Mouse (Mus musculus) adrenal gland, postnatal 36 days (tissue): ENCODE data around the gene Bcat2. TPM values are rescaled to one million over a fixed set of nuclear protein-coding genes. Genes with fewer than 3 reads are reported as not detected.
"Not testable (repeated sequence)": the region's sequence is repeated elsewhere in the genome, so short reads cannot be mapped to it uniquely, and the experiment has no call there.

ENCODE experiments used
- DNase-seq, 2 experiments: peaks; one replicate each; pipeline ENCODE4 v3.0.0; 2021; ENCODE audit warnings: mixed read lengths in 1 of 2
- long read RNA-seq, 2 experiments: library from polyadenylated mRNA; stranded (forward); transcript quantifications; one replicate each; pipeline ENCODE4 v2.0.0; 2021; ENCODE audit warnings: borderline sequencing depth in 2 of 2
- total RNA-seq, 2 experiments: library from RNA; stranded (reverse); gene quantifications; 2 replicates each; pipeline ENCODE4 v1.2.3; 2021

Gene Bcat2
- total RNA-seq: 100 to 1,000 TPM; 165 to 289 TPM
- long read RNA-seq, experiment 1, transcript Bcat2-201 (11 exons, 1,772 nt): major isoform, 184 of 217 reads
- long read RNA-seq, experiment 1, partial matches to known transcripts: 28 of 217 reads
- long read RNA-seq, experiment 1, other reads (novel, unspliced or antisense): 5 of 217 reads
- long read RNA-seq, experiment 2, transcript Bcat2-201 (11 exons, 1,772 nt): major isoform, 52 of 59 reads
- long read RNA-seq, experiment 2, partial matches to known transcripts: 2 of 59 reads
- long read RNA-seq, experiment 2, other reads (novel, unspliced or antisense): 5 of 59 reads

DNA sequence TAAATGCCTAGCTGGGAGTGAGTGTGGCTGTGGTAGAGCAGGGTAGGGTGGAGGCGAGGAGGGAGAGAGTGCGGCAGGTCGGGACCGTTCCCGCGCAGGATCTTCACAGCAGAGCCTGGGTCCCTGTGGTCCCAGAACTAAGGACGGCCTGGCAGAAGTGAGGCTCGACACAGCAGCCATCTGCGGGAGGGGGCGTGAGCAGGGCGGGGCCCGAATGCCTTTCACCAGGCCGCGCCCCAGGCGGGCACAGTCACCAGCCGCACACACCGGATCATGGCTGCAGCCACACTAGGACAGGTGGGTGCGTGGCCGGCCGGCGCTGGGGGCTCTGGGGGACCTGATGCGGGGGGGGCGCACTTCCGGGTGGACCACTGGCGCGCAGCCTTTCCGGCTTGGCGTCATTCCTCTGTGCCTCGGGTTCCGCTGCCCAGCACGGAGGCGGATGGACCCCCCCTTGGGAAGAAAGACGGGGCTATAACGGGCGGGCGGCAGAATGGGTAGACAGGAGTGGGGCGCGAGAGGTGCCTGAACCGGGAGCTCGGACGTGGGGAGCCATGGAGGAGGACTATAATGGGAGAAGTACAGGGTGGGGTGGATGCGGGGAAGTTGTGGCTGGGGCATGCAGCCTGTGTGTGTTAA, at the start of gene Bcat2:
Gene Bcat2, plus strand, starts transcription at position 51 of the 639 bp plus-strand sequence.
- DNase-seq: peak; percentile 90 to 92

DNA sequence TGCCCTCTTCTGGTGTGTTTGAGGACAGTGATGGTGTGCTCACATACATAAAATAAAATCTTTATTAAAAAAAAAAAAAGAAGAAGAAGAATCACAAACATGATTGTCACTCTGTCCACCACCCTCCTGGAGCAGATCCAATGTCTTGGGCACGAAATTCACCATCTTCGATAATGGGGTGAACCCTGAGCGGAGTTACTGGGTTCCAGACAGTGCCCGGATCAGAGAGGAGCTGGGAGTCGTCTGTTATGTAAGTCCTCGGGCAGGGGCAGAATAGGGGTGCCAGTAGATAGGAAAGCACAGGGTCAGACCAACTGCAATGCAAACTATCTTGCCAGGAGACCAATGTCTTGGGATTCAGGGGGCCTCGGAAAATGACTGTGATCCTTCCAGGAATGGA, 49.3 kb upstream of the Bcat2 start:
- DNase-seq: no peak

DNA sequence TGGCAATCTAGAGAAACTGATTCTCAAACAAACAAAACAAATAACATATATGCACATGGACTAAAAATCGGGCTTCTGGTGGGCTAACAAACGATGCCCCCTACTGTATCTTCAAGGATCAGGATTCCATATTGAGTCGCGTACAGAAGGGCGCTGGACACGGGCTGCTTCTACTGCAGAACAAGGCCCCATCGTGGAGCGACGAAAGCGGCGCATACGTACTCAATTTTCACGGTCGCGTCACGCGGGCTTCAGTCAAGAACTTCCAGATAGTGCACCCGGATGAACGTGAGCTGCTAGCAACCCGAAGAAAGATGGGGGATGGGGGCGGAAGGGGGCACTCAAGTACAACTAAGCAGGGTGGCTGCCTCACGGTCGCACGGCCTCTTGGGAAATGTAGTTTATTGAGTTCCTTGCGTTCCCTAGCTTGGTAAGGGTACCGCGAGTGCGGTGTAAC, 48.2 kb upstream of the Bcat2 start:
- peak; percentile 87 to 94 for DNase-seq

DNA sequence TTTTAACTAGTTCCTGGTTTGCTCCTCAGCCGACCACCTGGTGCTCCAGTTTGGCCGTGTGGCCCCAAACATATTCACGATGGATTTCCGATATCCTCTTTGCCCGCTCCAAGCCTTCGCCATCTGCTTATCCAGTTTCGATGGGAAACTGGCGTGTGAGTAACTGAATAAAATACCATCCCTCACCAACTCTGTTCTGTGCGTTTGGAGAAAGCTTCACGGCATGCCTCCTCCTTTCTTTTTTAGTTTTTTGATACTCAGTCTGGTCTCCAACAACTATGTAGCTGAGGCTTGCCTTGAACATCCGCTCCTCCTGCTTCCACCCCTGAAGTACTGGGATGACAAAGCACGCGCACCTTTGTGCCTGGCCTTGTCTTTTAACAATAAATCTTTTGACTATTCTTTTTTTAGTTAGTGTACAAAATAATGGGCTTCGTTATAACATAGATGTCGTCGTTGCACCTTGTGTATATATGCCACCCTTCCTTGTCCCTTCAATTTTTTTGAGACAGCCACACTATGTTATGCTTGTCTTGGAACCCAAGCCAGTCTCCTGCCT, 47.7 kb upstream of the Bcat2 start:
- no peak for DNase-seq

DNA sequence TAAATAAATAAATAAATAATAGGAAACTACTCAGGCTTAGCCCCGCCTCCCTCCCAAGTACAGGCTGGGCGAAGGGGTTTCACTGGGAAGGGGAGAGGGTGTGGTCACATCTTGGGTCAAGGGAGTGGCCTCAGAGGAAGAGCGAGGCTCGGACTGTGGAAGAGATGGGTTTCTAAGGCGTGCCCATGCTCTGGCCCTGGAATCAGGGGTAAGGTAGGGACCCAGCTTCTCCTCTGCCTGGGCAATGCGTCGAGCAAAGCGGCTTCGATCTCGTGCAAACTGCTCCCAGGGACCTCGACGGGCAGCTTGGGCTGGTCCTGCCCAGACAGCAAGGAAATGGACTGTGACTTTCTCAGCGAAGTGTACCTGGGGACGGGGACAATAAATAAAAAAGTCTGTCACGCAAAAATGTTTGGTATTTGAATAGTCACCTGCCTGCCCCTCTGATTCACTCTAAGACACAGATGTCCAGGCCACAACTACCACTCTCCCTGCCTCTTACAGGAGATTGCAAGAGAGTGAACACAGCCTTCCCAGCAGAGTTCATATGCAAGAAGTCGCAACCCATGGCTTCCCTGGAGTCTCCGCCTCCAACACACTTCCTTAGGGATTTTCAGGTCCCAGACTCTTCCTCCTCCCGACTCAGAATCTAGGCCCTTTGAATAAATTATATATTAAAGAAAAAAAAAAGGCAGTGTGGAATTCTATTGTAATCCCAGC, 46.8 kb upstream of the Bcat2 start:
- no peak for DNase-seq

DNA sequence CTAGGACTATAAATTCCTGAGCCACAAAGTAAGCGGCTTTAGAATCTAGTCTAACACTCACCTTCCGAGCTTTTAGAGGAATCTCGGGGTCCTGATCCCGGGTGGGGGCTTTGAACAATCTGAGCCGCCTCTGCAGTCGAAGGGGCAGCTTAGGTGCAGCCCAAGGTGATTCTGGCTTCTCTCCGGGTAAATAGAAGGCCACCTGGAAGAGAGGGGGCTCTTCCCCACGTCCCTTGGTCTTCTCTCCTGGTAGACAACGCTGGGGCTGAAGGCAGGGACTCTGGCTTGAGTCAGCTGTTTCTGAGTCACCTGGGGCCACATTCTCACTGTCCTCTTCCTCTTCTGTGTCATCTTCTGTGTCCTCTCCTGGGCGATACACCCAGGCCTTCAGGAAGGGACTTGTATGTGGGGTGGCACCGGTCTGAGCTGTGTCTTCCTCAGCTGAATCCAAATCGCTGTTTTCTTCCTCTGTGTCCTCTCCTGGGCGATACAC, 46.2 kb upstream of the Bcat2 start:
- no peak for DNase-seq

DNA sequence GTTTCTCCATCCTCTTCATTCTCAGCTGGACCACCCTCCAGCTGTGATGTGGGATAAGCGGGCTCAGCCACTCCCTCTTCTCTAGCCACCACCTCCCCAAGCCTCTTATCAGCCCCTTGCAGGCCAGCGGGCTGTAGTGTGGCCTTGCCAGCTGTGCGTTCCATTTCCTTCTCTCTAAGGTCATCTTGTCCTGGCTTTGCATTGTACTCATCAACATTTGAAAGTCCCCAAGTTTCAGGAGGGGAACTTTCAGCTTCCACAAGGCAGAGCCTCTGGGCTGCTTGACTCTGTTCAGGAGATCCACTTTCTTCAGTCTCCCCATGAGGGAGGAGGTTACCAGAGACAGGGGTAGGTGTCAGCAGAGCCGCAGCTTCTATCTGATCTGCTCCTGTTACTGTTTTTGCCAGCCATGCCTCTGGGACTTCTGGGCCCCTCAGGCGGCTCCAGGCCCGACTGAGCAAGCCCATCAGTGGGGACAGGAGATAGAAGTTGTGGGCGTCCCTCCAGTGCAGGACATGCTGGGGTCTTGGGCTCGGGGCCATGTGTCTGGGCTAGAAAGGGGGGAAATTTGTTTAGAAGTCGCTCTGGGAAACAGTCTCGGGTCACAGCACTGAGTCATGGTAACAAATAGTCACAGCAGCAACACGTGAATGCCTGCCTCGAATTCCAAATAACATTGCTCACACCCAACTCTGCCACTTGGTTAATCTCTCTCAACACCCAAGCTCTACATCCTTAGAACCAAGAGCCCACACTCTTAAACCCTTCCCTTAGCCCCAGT, 44.9 kb upstream of the Bcat2 start:
- peak; percentile 53 to 56 for DNase-seq

DNA sequence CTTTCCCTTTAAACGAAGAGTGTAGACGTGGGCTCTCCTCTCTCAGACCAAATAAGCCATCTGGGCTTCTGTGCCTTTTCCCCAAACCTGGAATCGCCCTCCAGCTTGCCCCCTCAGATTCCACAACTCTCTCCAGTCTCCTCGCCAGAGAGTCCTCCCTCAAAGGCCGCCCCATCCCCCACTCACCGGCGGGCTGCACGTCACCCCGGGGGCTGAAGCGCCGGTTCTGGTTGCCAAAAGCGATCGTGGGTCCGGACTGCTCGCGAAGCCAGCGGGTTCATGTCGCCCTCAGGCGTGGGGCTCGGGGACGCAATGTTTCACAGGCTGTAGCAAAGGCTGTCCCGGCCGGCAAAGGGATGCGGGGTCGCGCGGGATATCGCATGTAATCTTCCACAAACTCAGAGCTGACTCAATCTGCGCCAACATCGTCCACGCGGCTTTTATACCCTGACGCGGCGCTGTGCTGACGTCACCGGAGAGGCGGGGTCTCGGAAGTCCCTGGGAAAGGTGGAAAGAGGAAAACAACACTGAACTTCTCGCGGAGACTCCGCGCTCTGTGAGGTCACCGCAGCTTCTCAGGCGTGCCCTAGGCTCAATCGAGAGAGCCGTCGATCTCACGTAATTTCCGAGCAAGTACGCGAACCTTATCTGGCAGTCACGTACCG, 44.0 kb upstream of the Bcat2 start, which contains the start of the genes Ppp1r15a and Plekha4:
Gene Ppp1r15a, minus strand, starts transcription at position 460 of the 665 bp plus-strand sequence.
Gene Plekha4, plus strand, starts transcription at position 522 of the 665 bp plus-strand sequence.
- DNase-seq: peak; percentile 95 to 96

DNA sequence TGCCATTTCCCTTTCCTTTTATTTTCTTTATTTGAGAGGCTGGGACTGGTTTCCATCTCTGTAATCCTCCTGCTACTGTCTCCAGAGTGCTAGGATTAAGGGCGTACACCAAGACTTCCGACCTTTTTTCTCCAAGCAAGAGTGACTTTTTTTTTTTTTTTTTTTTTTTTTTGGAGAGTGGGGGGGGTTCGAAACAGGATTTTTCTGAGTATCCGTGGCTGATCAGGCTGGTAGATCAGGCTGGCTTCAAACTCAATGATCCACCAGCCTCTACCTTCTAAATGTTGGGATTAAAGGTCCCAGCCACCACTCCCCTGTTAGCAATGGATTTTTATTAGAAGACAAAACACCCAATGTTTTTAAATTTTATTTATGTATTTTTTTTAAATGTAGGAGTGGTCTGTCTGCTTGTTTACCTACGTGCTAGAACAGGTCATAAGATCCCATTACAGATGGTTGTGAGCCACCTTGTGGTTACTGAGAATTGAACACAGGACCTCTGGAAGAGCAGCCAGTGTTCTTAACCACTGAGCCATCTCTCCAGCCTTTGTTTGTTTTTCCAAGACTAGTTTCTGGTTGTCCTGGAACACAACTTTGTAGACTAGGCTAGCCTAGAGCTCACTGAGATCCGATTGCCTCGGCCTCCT, 43.4 kb upstream of the Bcat2 start:
- DNase-seq: no peak

DNA sequence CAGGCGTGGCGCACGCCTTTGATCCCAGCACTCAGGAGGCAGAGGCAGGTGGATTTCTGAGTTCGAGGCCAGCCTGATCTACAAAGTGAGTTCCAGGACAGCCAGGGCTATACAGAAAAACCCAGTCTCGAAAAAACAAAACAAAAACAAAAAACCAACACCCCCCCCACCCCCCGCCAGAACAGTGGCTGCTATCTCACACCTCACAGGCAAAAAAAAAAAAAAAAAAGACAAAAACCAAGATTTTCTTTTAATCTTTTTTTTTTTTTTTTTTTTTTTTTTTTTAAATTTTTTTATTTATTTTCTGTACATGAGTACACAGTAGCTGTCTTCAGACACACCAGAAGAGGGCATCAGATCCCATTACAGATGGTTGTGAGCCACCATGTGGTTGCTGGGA, 42.8 kb upstream of the Bcat2 start:
- DNase-seq: not testable (repeated sequence)

DNA sequence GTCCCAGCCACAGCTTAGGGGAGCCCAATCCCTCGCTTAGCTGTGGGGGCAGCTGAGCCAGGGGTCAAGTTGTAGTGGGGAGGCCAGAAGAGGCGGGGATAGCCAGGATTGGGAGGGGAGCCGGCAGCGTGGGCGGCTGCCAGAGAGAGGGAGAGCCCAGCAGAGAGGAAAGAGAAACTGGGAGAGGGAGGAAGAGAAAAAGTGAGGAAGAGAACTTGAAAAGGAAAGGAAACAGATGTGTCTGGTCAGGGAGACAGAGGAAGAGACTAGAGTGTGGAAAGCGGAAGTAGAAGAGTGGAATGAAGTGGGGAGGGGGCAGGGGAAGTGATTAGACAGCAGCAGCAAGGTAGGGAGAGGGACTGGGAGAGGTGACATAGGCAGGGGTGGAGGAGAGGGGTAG, 40.5 kb upstream of the Bcat2 start:
- no peak for DNase-seq

DNA sequence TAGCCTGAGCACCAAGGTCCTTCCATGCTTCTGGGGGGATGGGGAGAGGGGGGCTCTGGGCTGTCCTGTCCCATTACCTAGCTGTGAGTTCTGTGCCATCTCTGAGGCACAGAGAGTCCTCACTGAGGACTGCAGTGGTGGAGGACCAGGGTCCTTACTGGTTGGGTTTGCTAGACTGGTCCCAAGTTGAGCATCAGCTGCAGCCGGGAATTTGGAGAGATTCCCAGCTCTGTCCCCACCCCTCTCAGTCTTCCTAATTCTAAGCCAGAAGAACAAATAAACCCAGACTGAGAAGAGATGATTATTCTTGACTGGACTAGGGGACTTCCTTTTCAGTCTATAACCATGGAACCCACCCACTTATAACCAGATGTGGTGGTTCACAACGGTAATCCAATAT, 39.3 kb upstream of the Bcat2 start:
- no peak for DNase-seq

DNA sequence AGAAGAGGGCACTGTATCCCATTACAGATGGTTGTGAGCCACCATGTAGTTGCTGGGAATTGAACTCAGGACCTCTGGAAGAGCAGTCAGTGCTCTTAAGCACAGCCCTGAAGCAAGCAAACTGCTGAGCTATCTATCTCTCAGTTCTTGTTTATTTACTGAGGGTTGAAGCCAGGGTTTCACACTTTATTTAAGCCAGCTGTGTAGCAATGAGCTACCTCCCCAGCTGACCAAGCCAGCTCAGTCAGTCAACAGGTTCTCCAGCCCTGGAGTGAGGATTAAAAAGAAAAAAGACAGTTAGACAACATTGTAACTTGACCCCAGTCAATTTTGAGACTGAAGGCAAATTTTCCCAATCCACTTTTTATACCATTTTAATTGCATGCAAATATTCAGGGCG, 34.3 kb upstream of the Bcat2 start:
- no peak for DNase-seq

DNA sequence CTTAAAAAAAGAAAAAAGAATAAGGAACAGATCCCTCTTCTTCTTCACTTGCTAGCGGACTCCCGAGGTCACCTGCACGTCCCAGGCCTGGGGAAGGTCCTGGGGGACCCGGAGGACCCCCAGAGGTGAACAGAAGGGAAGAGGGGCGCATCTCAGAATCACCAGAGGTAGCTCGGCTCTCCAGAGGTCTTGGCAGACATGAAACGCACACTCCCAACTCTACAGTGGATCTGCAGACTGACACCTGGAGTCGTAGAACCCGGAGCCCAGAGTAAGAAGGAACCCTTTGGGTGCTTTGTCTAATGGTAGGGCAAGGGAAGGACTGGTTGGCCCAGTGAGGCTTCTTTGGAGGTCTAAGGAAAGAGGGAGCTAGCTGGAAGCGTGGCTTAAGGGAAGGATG, 32.4 kb upstream of the Bcat2 start:
- DNase-seq: no peak

DNA sequence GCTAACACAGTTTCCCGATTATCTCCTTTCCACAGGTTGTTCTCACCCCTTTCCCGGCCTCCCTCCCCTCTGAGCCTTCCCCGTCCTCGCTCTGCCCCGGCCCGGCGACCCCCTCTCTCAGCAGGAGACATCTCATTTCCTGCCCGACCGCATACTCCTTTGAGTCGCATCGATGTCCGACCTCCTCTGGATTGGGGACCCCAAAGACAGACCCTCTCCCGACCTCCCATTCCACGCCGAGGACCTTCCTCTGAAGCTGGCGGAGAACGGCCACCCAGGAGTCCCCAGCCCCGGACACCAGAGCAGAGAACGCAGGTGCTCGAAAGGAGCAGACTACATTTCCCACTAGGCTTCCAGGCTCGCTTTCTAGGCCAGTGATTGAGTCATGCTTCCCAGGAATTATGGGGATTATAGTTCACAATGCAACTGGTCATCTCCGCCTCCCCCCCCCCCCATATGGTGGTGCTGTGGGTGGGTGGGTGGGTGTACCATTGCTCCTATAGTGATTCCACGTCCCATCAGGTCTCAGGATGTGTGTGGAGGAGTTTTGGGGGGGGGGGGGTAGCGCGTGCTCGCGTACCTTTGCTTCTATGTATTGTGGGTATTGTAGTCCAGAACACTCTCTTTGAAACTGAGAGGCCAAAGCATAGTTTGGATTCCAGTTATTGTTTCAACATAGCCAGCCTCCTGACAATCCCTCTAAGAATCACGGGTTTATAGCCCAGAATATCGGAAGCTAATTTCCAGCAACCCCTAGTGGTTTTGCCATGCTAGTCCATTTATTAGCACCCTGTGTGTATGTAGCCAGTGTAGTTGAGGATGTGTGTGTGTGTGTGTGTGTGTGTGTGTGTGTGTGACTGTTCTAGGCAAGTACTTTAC, 31.6 kb upstream of the Bcat2 start:
- DNase-seq: peak; percentile 50 to 64

DNA sequence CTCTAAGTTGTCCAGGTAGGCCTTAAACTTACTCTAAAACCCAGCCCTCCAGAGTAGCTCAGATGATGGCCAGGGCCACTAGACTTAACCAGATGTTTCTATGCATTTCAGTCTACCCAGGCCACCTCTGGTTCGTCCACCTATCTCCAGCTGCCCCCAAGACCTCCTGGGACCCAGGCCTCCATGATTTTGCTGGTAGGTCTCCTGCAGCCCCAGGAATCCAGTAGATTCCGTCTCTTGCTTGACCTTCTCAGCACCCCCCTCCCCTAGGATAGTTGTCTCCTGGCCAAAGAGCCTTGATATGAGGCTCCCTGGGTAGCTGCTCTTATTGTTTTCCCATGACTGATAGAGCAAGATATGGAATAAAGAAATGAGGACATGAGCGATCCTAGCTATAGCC, 30.9 kb upstream of the Bcat2 start:
- no peak for DNase-seq

DNA sequence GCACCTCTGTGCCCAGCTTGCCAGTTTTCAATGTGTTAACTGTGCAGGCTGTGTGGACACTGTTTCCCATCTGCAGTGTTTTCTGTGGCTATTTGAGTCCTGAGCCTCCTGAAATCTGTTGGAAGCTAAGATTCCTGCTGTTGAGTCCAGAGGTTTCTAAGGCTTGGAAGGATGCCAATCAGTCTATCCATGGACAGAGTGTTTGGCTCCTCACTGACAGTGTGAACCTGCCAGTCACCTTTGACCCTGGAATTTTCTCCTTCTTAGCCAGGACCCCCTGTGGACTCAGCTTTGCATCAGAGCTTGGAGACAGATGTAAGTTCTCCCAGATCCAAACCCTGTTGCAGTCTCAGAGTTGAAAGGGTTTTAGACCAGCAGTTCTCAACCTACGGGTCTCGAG, 29.7 kb upstream of the Bcat2 start:
- no peak for DNase-seq

DNA sequence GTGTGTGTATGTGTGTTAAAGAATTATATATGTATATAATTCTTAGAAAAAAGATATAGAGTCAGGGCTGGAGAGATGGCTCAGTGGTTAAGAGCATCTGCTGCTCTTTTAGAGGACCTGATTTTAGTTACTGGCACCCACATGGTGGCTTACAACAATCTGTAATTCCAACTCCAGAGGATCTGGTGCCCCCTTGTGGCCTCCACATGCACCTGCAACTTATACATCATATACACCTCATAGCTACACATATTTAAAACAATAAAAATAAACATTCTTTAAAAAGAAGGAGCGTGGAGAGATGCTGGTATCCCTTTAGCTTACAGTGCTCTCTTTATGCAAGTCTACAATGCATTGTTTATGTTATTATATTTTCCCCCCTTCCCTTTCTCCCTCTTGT, 25.4 kb upstream of the Bcat2 start:
- DNase-seq: no peak

DNA sequence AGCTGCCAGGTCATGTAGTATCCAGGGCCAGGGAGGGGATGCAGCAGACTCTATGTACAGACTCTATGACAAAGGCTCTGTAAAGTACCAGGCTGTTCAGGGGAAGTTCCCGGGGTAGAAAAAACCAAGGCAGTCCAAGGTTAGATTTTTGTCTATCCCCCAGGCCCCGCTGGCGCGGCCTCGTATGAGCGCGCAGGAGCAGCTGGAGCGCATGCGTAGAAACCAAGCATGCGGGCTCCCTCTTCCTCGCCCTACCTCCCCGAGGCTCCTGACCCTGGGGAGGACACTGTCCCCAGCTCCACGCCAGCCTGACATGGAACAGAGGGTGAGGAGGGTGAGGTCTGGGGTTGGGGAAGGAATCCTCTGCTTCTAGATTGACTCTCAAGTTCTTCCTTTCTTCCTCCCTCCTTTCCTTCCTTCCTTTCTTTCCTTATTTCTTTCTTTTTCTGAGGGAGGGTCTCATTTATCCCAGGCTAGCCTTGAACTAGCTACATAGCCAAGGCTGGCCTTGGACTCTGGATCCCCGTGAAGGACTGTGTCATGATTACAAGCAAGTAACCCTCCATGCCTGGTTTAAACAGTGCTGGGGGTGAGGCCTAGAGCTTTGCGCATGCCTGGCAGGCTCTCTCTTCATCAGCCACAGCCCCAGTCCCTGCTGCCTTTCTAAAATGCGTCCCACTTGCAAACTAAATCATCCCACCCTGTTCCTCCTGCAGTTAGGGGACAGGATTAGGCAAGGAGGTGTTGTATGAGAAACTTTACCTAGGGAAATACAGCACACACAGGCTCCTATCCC, 20.1 kb upstream of the Bcat2 start:
- peak; percentile 53 to 59 for DNase-seq
